ENCODE assay signal across 14 mouse cellular contexts in the genomic region with DNA sequence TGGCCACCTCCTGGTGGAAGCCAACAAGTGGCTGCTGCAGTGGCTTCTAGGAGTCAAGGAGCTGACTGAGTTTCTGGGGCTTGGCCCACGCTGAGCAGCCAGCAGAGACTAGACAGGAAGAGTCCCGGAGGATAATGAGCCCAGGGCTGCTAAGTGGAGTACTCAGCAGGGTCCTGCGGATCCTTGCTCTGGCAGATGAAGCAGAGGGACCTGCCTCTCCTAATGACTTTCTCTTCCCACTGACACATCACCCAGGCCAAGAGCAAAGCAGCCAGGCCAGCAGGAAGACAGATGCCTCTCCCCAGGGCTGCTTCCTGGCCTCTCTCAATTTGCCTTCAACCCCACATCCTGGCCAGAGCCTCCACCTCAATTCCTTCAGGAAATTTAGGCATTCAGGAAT. TPM values are rescaled to one million over a fixed set of nuclear protein-coding genes. Genes with fewer than 3 reads are reported as not detected.
A peak's percentile ranks its signal among the peaks of the same experiment; 100 is the strongest.
DNase-seq lines count a peak whose midpoint lies in the region; ATAC-seq and TF ChIP-seq lines count a peak whose summit lies in the region.
"Had no signal": no experiment of that assay in that cellular context is flagged by ENCODE, and none has a peak within 500 bp of the region (broad histone marks: within the 10 kb centered on the region; RNA-seq: fewer than 3 reads in every experiment).

No protein-coding gene starts in this region.

- H3K4me3 ChIP-seq in hindbrain, embryonic 14.5 days (replicated peaks; ENCODE audit: low read length), result no peak overlapping the region
- no peak overlapping the region for H3K4me3 ChIP-seq in hindbrain, embryonic 16.5 days (ENCODE audit: low read length)
- no peak overlapping the region for H3K4me3 ChIP-seq in hindbrain, postnatal 0 days (ENCODE audit: low read length)
- H3K4me3 ChIP-seq: erythroblast, embryonic 14.5 days; heart, embryonic 13.5 days; myocyte had no signal

- peaks cover 31% of the 10 kb centered on the region for H3K4me1 ChIP-seq in hindbrain, embryonic 14.5 days (replicated peaks; ENCODE audit: control insufficient read depth, insufficient read depth, low read length)
- peaks cover 31% of the 10 kb centered on the region for H3K4me1 ChIP-seq in hindbrain, embryonic 16.5 days (ENCODE audit: control insufficient read depth, insufficient read depth, low read depth, low read length)
- H3K4me1 ChIP-seq in hindbrain, postnatal 0 days (ENCODE audit: insufficient read depth, low read length), result peaks cover 31% of the 10 kb centered on the region

- no peaks in the 10 kb centered on the region for H3K36me3 ChIP-seq in hindbrain, embryonic 14.5 days (replicated peaks; ENCODE audit: control insufficient read depth, insufficient read depth)
- no peaks in the 10 kb centered on the region for H3K36me3 ChIP-seq in hindbrain, embryonic 16.5 days (ENCODE audit: control insufficient read depth, insufficient read depth, low read length)
- H3K36me3 ChIP-seq in hindbrain, postnatal 0 days (ENCODE audit: insufficient read depth, low read length), result no peaks in the 10 kb centered on the region
- H3K36me3 ChIP-seq: heart, embryonic 13.5 days had no signal

- TF ChIP-seq CTCF in hindbrain, postnatal 0 days (IDR thresholded peaks at IDR 0.05; ENCODE audit: low read depth), result no peak

- no peak overlapping the region for H3K4me2 ChIP-seq in hindbrain, embryonic 14.5 days (replicated peaks)
- no peak overlapping the region for H3K4me2 ChIP-seq in hindbrain, embryonic 16.5 days (ENCODE audit: low read length)
- H3K4me2 ChIP-seq in hindbrain, postnatal 0 days (ENCODE audit: low read depth, low read length), result no peak overlapping the region
- H3K4me2 ChIP-seq: heart, embryonic 13.5 days had no signal

- ATAC-seq in hindbrain, embryonic 14.5 days (ENCODE audit: low FRiP score), result no peak
- no peak for ATAC-seq in hindbrain, embryonic 16.5 days
- no peak for ATAC-seq in hindbrain, postnatal 0 days
- ATAC-seq: liver, postnatal 0 days had no signal

- WGBS in hindbrain, embryonic 14.5 days, result 17% methylated on average over 3 of the region's 3 CpGs
- WGBS in hindbrain, embryonic 16.5 days, result 8% methylated on average over 3 of the region's 3 CpGs
- WGBS in hindbrain, postnatal 0 days, result 19% methylated on average over 3 of the region's 3 CpGs

- no peaks in the 10 kb centered on the region for H3K9me3 ChIP-seq in hindbrain, embryonic 14.5 days (ENCODE audit: control insufficient read depth, low read length)
- H3K9me3 ChIP-seq in hindbrain, embryonic 16.5 days (ENCODE audit: control insufficient read depth, low read length), result no peaks in the 10 kb centered on the region
- H3K9me3 ChIP-seq in hindbrain, postnatal 0 days (ENCODE audit: low read length), result no peaks in the 10 kb centered on the region
- H3K9me3 ChIP-seq: heart, embryonic 13.5 days had no signal

- no peak overlapping the region for H3K9ac ChIP-seq in hindbrain, embryonic 14.5 days
- no peak overlapping the region for H3K9ac ChIP-seq in hindbrain, embryonic 16.5 days (ENCODE audit: low read depth, low read length)
- no peak overlapping the region for H3K9ac ChIP-seq in hindbrain, postnatal 0 days (replicated peaks; ENCODE audit: low read length)
- H3K9ac ChIP-seq: heart, embryonic 13.5 days; liver, postnatal 0 days had no signal

- no peak for DNase-seq in hindbrain, embryonic 14.5 days (ENCODE audit: low spot score)
- DNase-seq in R1 (ENCODE audit: low read depth, low spot score), result peak; percentile 16
- peak; percentile 51 to 53 for DNase-seq in cerebellum, adult 18-20 months
- no peak for DNase-seq in hindbrain, postnatal 0 days (ENCODE audit: low spot score)
- no peak for DNase-seq in spleen, postnatal 36 days (ENCODE audit: low spot score in 2 of 2)
- no peak for DNase-seq in frontal cortex, postnatal 14 days (ENCODE audit: low spot score in 2 of 2)
- DNase-seq: adrenal gland, postnatal 36 days; kidney, postnatal 10 days; liver, postnatal 0 days had no signal

- H3K27ac ChIP-seq in hindbrain, embryonic 14.5 days, result 0 out of 2 replicates have a peak overlapping the region, but pooled peaks have one; percentile 28
- no peak overlapping the region; the same call in 1 of the 2 replicates for H3K27ac ChIP-seq in hindbrain, embryonic 16.5 days (ENCODE audit: low read depth, low read length)
- peak overlapping the region; percentile 45; the same call in 1 of the 2 replicates for H3K27ac ChIP-seq in hindbrain, postnatal 0 days
- H3K27ac ChIP-seq: heart, embryonic 13.5 days had no signal

- no peaks in the 10 kb centered on the region for H3K27me3 ChIP-seq in hindbrain, embryonic 14.5 days (ENCODE audit: control insufficient read depth, insufficient read depth, low read length)
- H3K27me3 ChIP-seq in hindbrain, embryonic 16.5 days (replicated peaks; ENCODE audit: control insufficient read depth, insufficient read depth, low read length), result no peaks in the 10 kb centered on the region
- no peaks in the 10 kb centered on the region for H3K27me3 ChIP-seq in hindbrain, postnatal 0 days (ENCODE audit: insufficient read depth, low read length)
- H3K27me3 ChIP-seq: CH12.LX; heart, embryonic 13.5 days had no signal

RNA-seq across cellular contexts. Expression of a gene that starts 23.9 kb away (rescaled TPM):
- polyA plus RNA-seq in hindbrain, embryonic 14.5 days (2014; fragmentation: Nextera tagmentation; extraction: Ambion mirVana), result 9.6 and 10.4 TPM in 2 replicates
- 7.2 and 7.4 TPM in 2 replicates for polyA plus RNA-seq in hindbrain, embryonic 16.5 days (2015; fragmentation: Nextera tagmentation; extraction: Ambion mirVana)
- total RNA-seq in hindbrain, postnatal 0 days (2014; rRNA removed), result 54.8 and 59.8 TPM in 2 replicates
- 6.0 and 6.1 TPM in 2 replicates for polyA plus RNA-seq in hindbrain, postnatal 0 days (2015; fragmentation: Nextera tagmentation; extraction: Ambion mirVana)
- polyA plus RNA-seq: erythroblast, embryonic 14.5 days had no signal

Comparison
In these comparisons a context has a peak if more than half of its experiments do, and no peak if none do; other contexts are left out.
1. DNase-seq: peak in R1 (single experiment) and cerebellum, adult 18-20 months (2 of 2); none in hindbrain, embryonic 14.5 days (single experiment), hindbrain, postnatal 0 days (single experiment), spleen, postnatal 36 days (0 of 2) and frontal cortex, postnatal 14 days (0 of 2).